Mouse (Mus musculus) kidney, embryonic 15.5 days (tissue): Measurements from ENCODE around the gene Afdn. TPM values are rescaled to one million over a fixed set of nuclear protein-coding genes. Genes with fewer than 3 reads are reported as not detected.
A peak's percentile ranks its signal among the peaks of the same experiment; 100 is the strongest.

Source experiments
- ATAC-seq: fragments of 200-750 bp; cut with Nextera tagmentation; replicated peaks from 2 replicates; pipeline ENCODE4 v1.8.0; 2017; ENCODE audit warnings: moderate TSS enrichment; ENCODE audit not compliant: low FRiP score
- H3K27ac ChIP-seq: fragments of 300-500 bp; sonication (generic); 2 replicates; pipeline ENCODE4 v1.5.1; 2015; ENCODE audit warnings: mild to moderate bottlenecking, inconsistent platforms
- H3K27me3 ChIP-seq: fragments of 300-500 bp; sonication (generic); 2 replicates; pipeline ENCODE4 v1.6.1; 2015; ENCODE audit warnings: inconsistent platforms
- H3K36me3 ChIP-seq: fragments of 300-500 bp; sonication (generic); 2 replicates; pipeline ENCODE4 v1.6.1; 2015; ENCODE audit warnings: inconsistent platforms
- H3K4me1 ChIP-seq: fragments of 300-500 bp; sonication (generic); 2 replicates; pipeline ENCODE4 v1.6.1; 2015; ENCODE audit warnings: inconsistent platforms
- H3K4me2 ChIP-seq: fragments of 300-500 bp; sonication (generic); 2 replicates; pipeline ENCODE4 v1.6.1; 2015; ENCODE audit warnings: moderate library complexity, mild to moderate bottlenecking, inconsistent platforms
- H3K4me3 ChIP-seq: fragments of 300-500 bp; sonication (generic); replicated peaks from 2 replicates; pipeline ENCODE4 v1.5.1; 2015; ENCODE audit warnings: mild to moderate bottlenecking, inconsistent platforms
- H3K9ac ChIP-seq: fragments of 300-500 bp; sonication (generic); 2 replicates; pipeline ENCODE4 v1.6.1; 2015; ENCODE audit warnings: mild to moderate bottlenecking, inconsistent platforms
- H3K9me3 ChIP-seq: fragments of 300-500 bp; sonication (generic); replicated peaks from 2 replicates; pipeline ENCODE4 v1.6.1; 2016; ENCODE audit warnings: inconsistent platforms
- WGBS: fragments of 180-500 bp; shearing (Covaris S2); methylation state at CpG from one replicate; pipeline ENCODE4 v1.1.7; 2015; ENCODE audit warnings: mixed read lengths; 5-methylcytosine and 5-hydroxymethylcytosine counted together
- polyA plus RNA-seq: library from polyadenylated mRNA; unstranded; fragments of >200 nt; fragmentation: Nextera tagmentation; extraction: Ambion mirVana; gene quantifications from 2 replicates; pipeline ENCODE4 v1.2.1, GENCODE M21; 2015

The Afdn gene
- polyA plus RNA-seq = 76.5 and 81.2 TPM in 2 replicates

GRCm38 (mm10) chr17:13759853-13760627, at the start of gene Afdn:
Gene Afdn, plus strand, starts transcription at chr17:13760539.
- Histone ChIP-seq H3K4me3 (peak within 1 kb of the TSS; percentile 72), H3K9me3 (no peaks in the 10 kb centered on the region), H3K4me1 (peaks cover 26% of the 10 kb centered on the region), H3K4me2 (peak within 1 kb of the TSS; percentile 95), H3K27me3 (no peaks in the 10 kb centered on the region), H3K36me3 (no peaks in the 10 kb centered on the region), H3K27ac (peak within 1 kb of the TSS; percentile 90), H3K9ac (peak within 1 kb of the TSS; percentile 90)
- WGBS = under 1% methylated on average over 107 of the region's 108 CpGs
- ATAC-seq = peak; percentile 97

GRCm38 (mm10) chr17:13711173-13711572, 49.2 kb upstream of the Afdn start:
- WGBS = 72% methylated on average over 5 of the region's 5 CpGs
- no peak for ATAC-seq

GRCm38 (mm10) chr17:13712116-13712515, 48.2 kb upstream of the Afdn start:
- H3K4me2 ChIP-seq = no peak overlapping the region
- 77% methylated on average over 6 of the region's 6 CpGs for WGBS
- H3K27me3 ChIP-seq = no peaks in the 10 kb centered on the region
- ATAC-seq = no peak
- no peak overlapping the region for H3K27ac ChIP-seq
- H3K36me3 ChIP-seq = no peaks in the 10 kb centered on the region
- H3K4me3 ChIP-seq = no peak overlapping the region
- H3K9me3 ChIP-seq = no peaks in the 10 kb centered on the region
- H3K9ac ChIP-seq = no peak overlapping the region
- H3K4me1 ChIP-seq = peaks cover 16% of the 10 kb centered on the region; the same call in 1 of the 2 replicates

More at GRCm38 (mm10) chr17:13711173-13711572, 49.2 kb upstream of the Afdn start:
- Histone ChIP-seq H3K4me3 (no peak overlapping the region), H3K9ac (no peak overlapping the region), H3K9me3 (no peaks in the 10 kb centered on the region), H3K4me1 (peaks cover 13% of the 10 kb centered on the region; the same call in 1 of the 2 replicates), H3K27ac (no peak overlapping the region), H3K27me3 (no peaks in the 10 kb centered on the region), H3K36me3 (no peaks in the 10 kb centered on the region), H3K4me2 (no peak overlapping the region)

- no peaks in the 10 kb centered on the region for H3K36me3 ChIP-seq
- 94% methylated on average over 3 of the region's 3 CpGs for WGBS
- no peak overlapping the region for H3K4me3 ChIP-seq
- H3K4me1 ChIP-seq = peaks cover 19% of the 10 kb centered on the region
- no peaks in the 10 kb centered on the region for H3K9me3 ChIP-seq
- no peak overlapping the region for H3K27ac ChIP-seq
- no peak for ATAC-seq
- H3K9ac ChIP-seq = no peak overlapping the region
- H3K4me2 ChIP-seq = no peak overlapping the region
- H3K27me3 ChIP-seq = no peaks in the 10 kb centered on the region
These were observed 47.8 kb upstream of the Afdn start for GRCm38 (mm10) chr17:13712518-13712917.

GRCm38 (mm10) chr17:13714128-13714527, 46.2 kb upstream of the Afdn start:
- ATAC-seq = no peak

GRCm38 (mm10) chr17:13714654-13715053, 45.7 kb upstream of the Afdn start:
- Histone ChIP-seq H3K9me3 (no peaks in the 10 kb centered on the region), H3K27ac (no peak overlapping the region), H3K4me3 (no peak overlapping the region), H3K4me2 (no peak overlapping the region), H3K27me3 (no peaks in the 10 kb centered on the region), H3K9ac (no peak overlapping the region), H3K36me3 (no peaks in the 10 kb centered on the region), H3K4me1 (peaks cover 21% of the 10 kb centered on the region)
- peak; percentile 61 for ATAC-seq
- WGBS = 67% methylated on average over 4 of the region's 4 CpGs

More at GRCm38 (mm10) chr17:13714128-13714527, 46.2 kb upstream of the Afdn start:
- Histone ChIP-seq H3K4me3 (no peak overlapping the region), H3K36me3 (no peaks in the 10 kb centered on the region), H3K27me3 (no peaks in the 10 kb centered on the region), H3K9me3 (no peaks in the 10 kb centered on the region), H3K4me2 (no peak overlapping the region), H3K4me1 (peaks cover 21% of the 10 kb centered on the region), H3K9ac (no peak overlapping the region), H3K27ac (no peak overlapping the region)
- 81% methylated on average over 4 of the region's 4 CpGs for WGBS

GRCm38 (mm10) chr17:13715511-13715910, 44.8 kb upstream of the Afdn start:
- peaks cover 21% of the 10 kb centered on the region for H3K4me1 ChIP-seq
- no peaks in the 10 kb centered on the region for H3K9me3 ChIP-seq
- no peaks in the 10 kb centered on the region for H3K27me3 ChIP-seq
- H3K9ac ChIP-seq = no peak overlapping the region
- no peak overlapping the region for H3K4me3 ChIP-seq
- H3K27ac ChIP-seq = no peak overlapping the region
- no peaks in the 10 kb centered on the region for H3K36me3 ChIP-seq
- 67% methylated on average over 9 of the region's 9 CpGs for WGBS
- H3K4me2 ChIP-seq = no peak overlapping the region
- ATAC-seq = no peak

GRCm38 (mm10) chr17:13716336-13716735, 44.0 kb upstream of the Afdn start:
- H3K27ac ChIP-seq = no peak overlapping the region
- WGBS = 64% methylated on average over 6 of the region's 6 CpGs
- H3K36me3 ChIP-seq = no peaks in the 10 kb centered on the region
- H3K4me3 ChIP-seq = no peak overlapping the region
- H3K27me3 ChIP-seq = no peaks in the 10 kb centered on the region
- H3K9ac ChIP-seq = no peak overlapping the region
- H3K9me3 ChIP-seq = no peaks in the 10 kb centered on the region
- no peak overlapping the region for H3K4me2 ChIP-seq
- ATAC-seq = peak; percentile 27; the same call in 1 of the 2 replicates
- peaks cover 21% of the 10 kb centered on the region for H3K4me1 ChIP-seq

GRCm38 (mm10) chr17:13717428-13717827, 42.9 kb upstream of the Afdn start:
- no peak overlapping the region for H3K9ac ChIP-seq
- peaks cover 21% of the 10 kb centered on the region for H3K4me1 ChIP-seq
- H3K27ac ChIP-seq = no peak overlapping the region
- no peak for ATAC-seq
- 70% methylated on average over 11 of the region's 11 CpGs for WGBS
- no peak overlapping the region for H3K4me3 ChIP-seq
- H3K36me3 ChIP-seq = no peaks in the 10 kb centered on the region
- H3K27me3 ChIP-seq = no peaks in the 10 kb centered on the region
- no peaks in the 10 kb centered on the region for H3K9me3 ChIP-seq
- no peak overlapping the region for H3K4me2 ChIP-seq

GRCm38 (mm10) chr17:13720187-13720586, 40.2 kb upstream of the Afdn start:
- Histone ChIP-seq H3K36me3 (no peaks in the 10 kb centered on the region), H3K4me3 (no peak overlapping the region), H3K9me3 (no peaks in the 10 kb centered on the region), H3K27me3 (no peaks in the 10 kb centered on the region), H3K27ac (no peak overlapping the region), H3K9ac (no peak overlapping the region), H3K4me1 (peaks cover 14% of the 10 kb centered on the region; the same call in 1 of the 2 replicates), H3K4me2 (no peak overlapping the region)
- ATAC-seq = no peak
- 93% methylated on average over 5 of the region's 5 CpGs for WGBS

- WGBS = 80% methylated on average over 2 of the region's 2 CpGs
- Histone ChIP-seq H3K36me3 (no peaks in the 10 kb centered on the region), H3K4me1 (peaks cover 12% of the 10 kb centered on the region; the same call in 1 of the 2 replicates), H3K4me2 (no peak overlapping the region), H3K9ac (no peak overlapping the region), H3K9me3 (no peaks in the 10 kb centered on the region), H3K4me3 (no peak overlapping the region), H3K27ac (no peak overlapping the region), H3K27me3 (no peaks in the 10 kb centered on the region)
- ATAC-seq = no peak
These were observed 39.0 kb upstream of the Afdn start for GRCm38 (mm10) chr17:13721372-13721771.

GRCm38 (mm10) chr17:13722434-13722833, 37.9 kb upstream of the Afdn start:
- Histone ChIP-seq H3K27ac (no peak overlapping the region), H3K27me3 (no peaks in the 10 kb centered on the region), H3K9me3 (no peaks in the 10 kb centered on the region), H3K4me1 (peaks cover 7% of the 10 kb centered on the region; the same call in 1 of the 2 replicates), H3K4me2 (no peak overlapping the region), H3K36me3 (no peaks in the 10 kb centered on the region), H3K9ac (no peak overlapping the region), H3K4me3 (no peak overlapping the region)
- 49% methylated on average over 2 of the region's 2 CpGs for WGBS
- ATAC-seq = no peak
